19 mouse cellular contexts compared by ENCODE assay signal in the genomic region with DNA sequence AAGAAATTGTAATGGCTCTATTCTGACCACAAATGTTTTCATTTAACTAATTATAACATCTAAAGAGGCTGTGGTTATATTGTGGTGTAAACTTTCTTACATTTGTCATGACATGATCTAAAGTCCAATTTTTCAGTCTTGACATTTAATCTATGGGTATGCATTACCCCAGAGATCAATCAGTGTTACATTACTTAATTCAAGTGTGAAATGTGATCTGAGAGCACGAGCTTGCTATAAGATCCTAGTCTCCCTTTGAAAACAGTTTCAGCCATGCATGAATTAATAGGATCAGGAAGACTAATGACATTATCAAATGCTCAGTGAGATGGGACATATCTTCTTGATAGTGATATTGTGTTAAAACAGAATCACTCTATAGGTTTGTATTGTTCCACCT.
"Had no signal": no experiment of that assay in that cellular context is flagged by ENCODE, and none has a peak within 500 bp of the region (broad histone marks: within the 10 kb centered on the region; RNA-seq: fewer than 3 reads in every experiment).

No protein-coding gene starts in this region.

- DNase-seq: kidney, adult 18-20 months; kidney, adult 9 months; kidney, postnatal 14 days; kidney, postnatal 4 days; layer of hippocampus, adult 9-11 months; liver, embryonic 13.5 days; lung, adult 2 months; lung, postnatal 14 days; lung, postnatal 4 days; right cerebral cortex, adult 18-20 months; right cerebral cortex, postnatal 14 days; right cerebral cortex, postnatal 4 days; thymus, adult 2 months; thymus, postnatal 14 days; thymus, postnatal 4 days had no signal

- H3K4me2 ChIP-seq: liver, embryonic 13.5 days; midbrain, embryonic 13.5 days; neural tube, embryonic 13.5 days had no signal

- H3K9me3 ChIP-seq: liver, embryonic 13.5 days; midbrain, embryonic 13.5 days; neural tube, embryonic 13.5 days had no signal

- H3K27me3 ChIP-seq: liver, embryonic 13.5 days; midbrain, embryonic 13.5 days; neural tube, embryonic 13.5 days had no signal

- H3K4me1 ChIP-seq: liver, embryonic 13.5 days; midbrain, embryonic 13.5 days; neural tube, embryonic 13.5 days had no signal

- H3K4me3 ChIP-seq: liver, embryonic 13.5 days; midbrain, embryonic 13.5 days; myocyte; neural tube, embryonic 13.5 days had no signal

- H3K36me3 ChIP-seq: liver, embryonic 13.5 days; midbrain, embryonic 13.5 days; neural tube, embryonic 13.5 days had no signal

- ATAC-seq: midbrain, embryonic 13.5 days had no signal

- H3K27ac ChIP-seq: liver, embryonic 13.5 days; midbrain, embryonic 13.5 days; neural tube, embryonic 13.5 days; stomach, postnatal 0 days had no signal

- H3K9ac ChIP-seq: liver, embryonic 13.5 days; midbrain, embryonic 13.5 days; neural tube, embryonic 13.5 days had no signal
